Mouse (Mus musculus): ENCODE measurements around the gene Cilp. TPM values are rescaled to one million over a fixed set of nuclear protein-coding genes. Genes with fewer than 3 reads are reported as not detected.
"Not testable (repeated sequence)": the region's sequence is repeated elsewhere in the genome, so short reads cannot be mapped to it uniquely, and the experiment has no call there.

The Cilp gene
- 1.9 TPM in 2 replicates for polyA plus RNA-seq (2015; fragmentation: Nextera tagmentation; extraction: Ambion mirVana)

- Histone ChIP-seq H3K27me3 (no peaks in the 10 kb centered on the region), H3K27ac (no peak within 1 kb of the TSS), H3K4me1 (peaks cover 26% of the 10 kb centered on the region), H3K9ac (no peak within 1 kb of the TSS), H3K9me3 (no peaks in the 10 kb centered on the region), H3K36me3 (no peaks in the 10 kb centered on the region), H3K4me2 (replicated peaks) (no peak within 1 kb of the TSS), H3K4me3 (no peak within 1 kb of the TSS)
- peak; percentile 54 for ATAC-seq (ENCODE audit: low FRiP score, low read depth)
- WGBS: 44% methylated on average over 5 of the region's 5 CpGs
These were observed at the start of gene Cilp for GRCm38 (mm10) chr9:65264959-65265358. Gene Cilp (plus strand): TSS chr9:65265180.

GRCm38 (mm10) chr9:65215494-65216126 lies 49.4 kb upstream of the Cilp start:
- H3K9ac ChIP-seq: peak overlapping the region; percentile 86
- H3K4me1 ChIP-seq: peaks cover 13% of the 10 kb centered on the region; the same call in 1 of the 2 replicates
- H3K4me3 ChIP-seq: peak overlapping the region; percentile 73
- H3K36me3 ChIP-seq: no peaks in the 10 kb centered on the region
- no peaks in the 10 kb centered on the region for H3K9me3 ChIP-seq
- ATAC-seq (ENCODE audit: low FRiP score, low read depth): peak; percentile 2; the same call in 1 of the 2 replicates
- H3K4me2 ChIP-seq (replicated peaks): peak overlapping the region; percentile 94
- no peaks in the 10 kb centered on the region for H3K27me3 ChIP-seq
- H3K27ac ChIP-seq: peak overlapping the region; percentile 77
- 7% methylated on average over 31 of the region's 31 CpGs for WGBS

- H3K4me2 ChIP-seq (replicated peaks): peak overlapping the region; percentile 27; the same call in 1 of the 2 replicates
- no peaks in the 10 kb centered on the region for H3K27me3 ChIP-seq
- H3K4me1 ChIP-seq: peaks cover 13% of the 10 kb centered on the region; the same call in 1 of the 2 replicates
- no peak overlapping the region for H3K27ac ChIP-seq
- no peak overlapping the region for H3K4me3 ChIP-seq
- no peak for ATAC-seq (ENCODE audit: low FRiP score, low read depth)
- H3K36me3 ChIP-seq: no peaks in the 10 kb centered on the region
- H3K9ac ChIP-seq: no peak overlapping the region
- 45% methylated on average over 8 of the region's 8 CpGs for WGBS
- no peaks in the 10 kb centered on the region for H3K9me3 ChIP-seq
These were observed 48.0 kb upstream of the Cilp start for GRCm38 (mm10) chr9:65216972-65217371.

- Histone ChIP-seq H3K4me2 (replicated peaks) (no peak overlapping the region), H3K4me1 (peaks cover 13% of the 10 kb centered on the region; the same call in 1 of the 2 replicates), H3K9me3 (no peaks in the 10 kb centered on the region), H3K36me3 (no peaks in the 10 kb centered on the region), H3K9ac (no peak overlapping the region), H3K27ac (0 out of 2 replicates have a peak overlapping the region, but pooled peaks have one; percentile 22), H3K4me3 (no peak overlapping the region), H3K27me3 (no peaks in the 10 kb centered on the region)
- no peak for ATAC-seq (ENCODE audit: low FRiP score, low read depth)
- WGBS: 55% methylated on average over 6 of the region's 6 CpGs
These were observed 47.3 kb upstream of the Cilp start for GRCm38 (mm10) chr9:65217661-65218060.

GRCm38 (mm10) chr9:65218916-65219315 lies 46.1 kb upstream of the Cilp start:
- no peak overlapping the region for H3K4me2 ChIP-seq (replicated peaks)
- H3K27me3 ChIP-seq: no peaks in the 10 kb centered on the region
- WGBS: 54% methylated on average over 1 of the region's 1 CpGs
- H3K9me3 ChIP-seq: no peaks in the 10 kb centered on the region
- no peaks in the 10 kb centered on the region for H3K36me3 ChIP-seq
- H3K9ac ChIP-seq: no peak overlapping the region
- H3K4me1 ChIP-seq: peaks cover 13% of the 10 kb centered on the region; the same call in 1 of the 2 replicates
- no peak overlapping the region for H3K27ac ChIP-seq
- no peak for ATAC-seq (ENCODE audit: low FRiP score, low read depth)
- no peak overlapping the region for H3K4me3 ChIP-seq

GRCm38 (mm10) chr9:65220398-65220797 lies 44.6 kb upstream of the Cilp start:
- H3K4me2 ChIP-seq (replicated peaks); H3K27me3 ChIP-seq; H3K4me3 ChIP-seq; H3K9ac ChIP-seq; H3K36me3 ChIP-seq; H3K27ac ChIP-seq; ATAC-seq (ENCODE audit: low FRiP score, low read depth); H3K9me3 ChIP-seq: not testable (repeated sequence)
- 38% methylated on average over 3 of the region's 3 CpGs for WGBS
- peaks cover 12% of the 10 kb centered on the region; the same call in 1 of the 2 replicates for H3K4me1 ChIP-seq

- H3K36me3 ChIP-seq: peaks cover 8% of the 10 kb centered on the region; the same call in 1 of the 2 replicates
These were observed 41.1 kb upstream of the Cilp start for GRCm38 (mm10) chr9:65223927-65224326.

GRCm38 (mm10) chr9:65225795-65226194 lies 39.2 kb upstream of the Cilp start:
- H3K27ac ChIP-seq: no peak overlapping the region
- peaks cover 15% of the 10 kb centered on the region for H3K36me3 ChIP-seq
- no peak overlapping the region for H3K9ac ChIP-seq
- no peaks in the 10 kb centered on the region for H3K9me3 ChIP-seq
- ATAC-seq (ENCODE audit: low FRiP score, low read depth): no peak
- H3K4me1 ChIP-seq: no peaks in the 10 kb centered on the region
- H3K4me3 ChIP-seq: no peak overlapping the region
- 33% methylated on average over 4 of the region's 4 CpGs for WGBS
- no peaks in the 10 kb centered on the region for H3K27me3 ChIP-seq
- H3K4me2 ChIP-seq (replicated peaks): no peak overlapping the region

More at GRCm38 (mm10) chr9:65223927-65224326, 41.1 kb upstream of the Cilp start:
- Histone ChIP-seq H3K4me3 (no peak overlapping the region), H3K27ac (no peak overlapping the region), H3K9ac (no peak overlapping the region), H3K27me3 (no peaks in the 10 kb centered on the region), H3K4me1 (no peaks in the 10 kb centered on the region), H3K9me3 (no peaks in the 10 kb centered on the region), H3K4me2 (replicated peaks) (no peak overlapping the region)
- ATAC-seq (ENCODE audit: low FRiP score, low read depth): no peak
- 76% methylated on average over 6 of the region's 6 CpGs for WGBS

- no peaks in the 10 kb centered on the region for H3K9me3 ChIP-seq
- no peaks in the 10 kb centered on the region for H3K4me1 ChIP-seq
- no peak overlapping the region for H3K4me3 ChIP-seq
- no peaks in the 10 kb centered on the region for H3K27me3 ChIP-seq
- no peak overlapping the region for H3K4me2 ChIP-seq (replicated peaks)
- H3K36me3 ChIP-seq: peaks cover 20% of the 10 kb centered on the region
- no peak overlapping the region for H3K9ac ChIP-seq
- H3K27ac ChIP-seq: no peak overlapping the region
- no peak for ATAC-seq (ENCODE audit: low FRiP score, low read depth)
- 77% methylated on average over 6 of the region's 6 CpGs for WGBS
These were observed 34.7 kb upstream of the Cilp start for GRCm38 (mm10) chr9:65230250-65230649.

- no peak overlapping the region for H3K9ac ChIP-seq
- H3K27ac ChIP-seq: no peak overlapping the region
- no peak overlapping the region for H3K4me2 ChIP-seq (replicated peaks)
- ATAC-seq (ENCODE audit: low FRiP score, low read depth): no peak
- H3K27me3 ChIP-seq: no peaks in the 10 kb centered on the region
- H3K4me1 ChIP-seq: no peaks in the 10 kb centered on the region
- H3K9me3 ChIP-seq: no peaks in the 10 kb centered on the region
- 36% methylated on average over 8 of the region's 8 CpGs for WGBS
- H3K4me3 ChIP-seq: no peak overlapping the region
- H3K36me3 ChIP-seq: peaks cover 19% of the 10 kb centered on the region
These were observed 33.7 kb upstream of the Cilp start for GRCm38 (mm10) chr9:65231284-65231683.

GRCm38 (mm10) chr9:65233243-65233985 lies 31.6 kb upstream of the Cilp start:
- no peak for ATAC-seq (ENCODE audit: low FRiP score, low read depth)

GRCm38 (mm10) chr9:65234734-65235133 lies 30.2 kb upstream of the Cilp start:
- Histone ChIP-seq H3K36me3 (peaks cover 15% of the 10 kb centered on the region), H3K4me2 (replicated peaks) (no peak overlapping the region), H3K4me1 (peaks cover 9% of the 10 kb centered on the region), H3K4me3 (no peak overlapping the region), H3K9ac (no peak overlapping the region), H3K27me3 (no peaks in the 10 kb centered on the region), H3K27ac (no peak overlapping the region), H3K9me3 (no peaks in the 10 kb centered on the region)
- 85% methylated on average over 3 of the region's 3 CpGs for WGBS
- ATAC-seq (ENCODE audit: low FRiP score, low read depth): no peak

More at GRCm38 (mm10) chr9:65233243-65233985, 31.6 kb upstream of the Cilp start:
- 86% methylated on average over 9 of the region's 9 CpGs for WGBS
- peaks cover 16% of the 10 kb centered on the region for H3K36me3 ChIP-seq
- H3K4me3 ChIP-seq: no peak overlapping the region
- H3K9ac ChIP-seq: no peak overlapping the region
- no peaks in the 10 kb centered on the region for H3K9me3 ChIP-seq
- peaks cover 5% of the 10 kb centered on the region for H3K4me1 ChIP-seq
- no peaks in the 10 kb centered on the region for H3K27me3 ChIP-seq
- no peak overlapping the region for H3K4me2 ChIP-seq (replicated peaks)
- H3K27ac ChIP-seq: no peak overlapping the region
